Mouse (Mus musculus): Measurements from ENCODE around the gene Ttc7b. TPM values are rescaled to one million over a fixed set of nuclear protein-coding genes. Genes with fewer than 3 reads are reported as not detected.
A peak's percentile ranks its signal among the peaks of the same experiment; 100 is the strongest.

Gene Ttc7b
- total RNA-seq, 2 experiments from 2014 or later: 65.8 to 73.1 TPM

GRCm38 (mm10) chr12:100428183-100428582, 92.4 kb downstream of the Ttc7b start:
- intact Hi-C loops (cut with DNase I): loop anchor here (5.0 kb wide), 1 partner anchor 226 kb away; no protein-coding TSS in a partner anchor
- no peak for DNase-seq

- no peak for DNase-seq
- intact Hi-C loops (cut with DNase I): loop anchor here (5.0 kb wide), 1 partner anchor 224 kb away; no protein-coding TSS in a partner anchor
These were observed 94.4 kb downstream of the Ttc7b start for GRCm38 (mm10) chr12:100426212-100426611.

GRCm38 (mm10) chr12:100425028-100425427, 95.6 kb downstream of the Ttc7b start:
- intact Hi-C loops (cut with DNase I): loop anchor here (5.0 kb wide), 1 partner anchor 223 kb away; no protein-coding TSS in a partner anchor
- DNase-seq: no peak

GRCm38 (mm10) chr12:100422286-100422820, 98.3 kb downstream of the Ttc7b start:
- DNase-seq: no peak
- intact Hi-C loops (cut with DNase I): loop anchor here (5.0 kb wide), 1 partner anchor 70 kb away; no protein-coding TSS in a partner anchor

- DNase-seq: peak in 1 of 2 experiments; percentile 56
- intact Hi-C loops (cut with DNase I): loop anchor here (5.0 kb wide), 1 partner anchor 69 kb away; no protein-coding TSS in a partner anchor
These were observed 99.1 kb downstream of the Ttc7b start for GRCm38 (mm10) chr12:100421538-100421937.

GRCm38 (mm10) chr12:100420903-100421302, 99.7 kb downstream of the Ttc7b start:
- intact Hi-C loops (cut with DNase I): loop anchor here (5.0 kb wide), 1 partner anchor 69 kb away; no protein-coding TSS in a partner anchor
- DNase-seq: no peak

GRCm38 (mm10) chr12:100419946-100420874, 100.4 kb downstream of the Ttc7b start:
- intact Hi-C loops (cut with DNase I): loop anchor here (5.0 kb wide), 1 partner anchor 68 kb away; no protein-coding TSS in a partner anchor
- no peak for DNase-seq

GRCm38 (mm10) chr12:100415802-100416201, 104.8 kb downstream of the Ttc7b start:
- intact Hi-C loops (cut with DNase I): no loop called here
- no peak for DNase-seq

GRCm38 (mm10) chr12:100414717-100415398, 105.8 kb downstream of the Ttc7b start:
- DNase-seq: no peak

GRCm38 (mm10) chr12:100408714-100409113, 111.9 kb downstream of the Ttc7b start:
- intact Hi-C loops (cut with DNase I): no loop called here
- no peak for DNase-seq

More at GRCm38 (mm10) chr12:100414717-100415398, 105.8 kb downstream of the Ttc7b start:
- intact Hi-C loops (cut with DNase I): no loop called here

- no peak for DNase-seq
- intact Hi-C loops (cut with DNase I): no loop called here
These were observed 112.5 kb downstream of the Ttc7b start for GRCm38 (mm10) chr12:100408143-100408542.

- no peak for DNase-seq
- intact Hi-C loops (cut with DNase I): no loop called here
These were observed 113.3 kb downstream of the Ttc7b start for GRCm38 (mm10) chr12:100407371-100407770.

- intact Hi-C loops (cut with DNase I): no loop called here
- no peak for DNase-seq
These were observed 114.5 kb downstream of the Ttc7b start for GRCm38 (mm10) chr12:100406094-100406493.

- intact Hi-C loops (cut with DNase I): no loop called here
- DNase-seq: no peak
These were observed 115.1 kb downstream of the Ttc7b start for GRCm38 (mm10) chr12:100405512-100406030.

- intact Hi-C loops (cut with DNase I): no loop called here
- no peak for DNase-seq
These were observed 116.2 kb downstream of the Ttc7b start for GRCm38 (mm10) chr12:100404430-100404829.

GRCm38 (mm10) chr12:100403005-100403324, 117.7 kb downstream of the Ttc7b start:
- DNase-seq: no peak
- intact Hi-C loops (cut with DNase I): no loop called here

- no peak for DNase-seq
- intact Hi-C loops (cut with DNase I): no loop called here
These were observed 118.2 kb downstream of the Ttc7b start for GRCm38 (mm10) chr12:100402296-100403004.

GRCm38 (mm10) chr12:100400119-100400518, 120.5 kb downstream of the Ttc7b start:
- DNase-seq: no peak

GRCm38 (mm10) chr12:100399126-100399727, 121.4 kb downstream of the Ttc7b start:
- DNase-seq: no peak
- intact Hi-C loops (cut with DNase I): no loop called here

More at GRCm38 (mm10) chr12:100400119-100400518, 120.5 kb downstream of the Ttc7b start:
- intact Hi-C loops (cut with DNase I): no loop called here

All from heart, postnatal 14 days (tissue).